Mouse (Mus musculus): ENCODE measurements at regions not wholly inside any gene's neighbourhood (a gene's known extent, or its start where the extent isn't known, plus 50 kb on each side); places are given as distances from the start of the nearest gene placed in this dataset.

GRCm38 (mm10) chr4:62888736-62889135, 76.6 kb upstream of the Zfp618 start:
- DNase-seq (ENCODE audit: low spot score in 2 of 2) = no peak

DNA sequence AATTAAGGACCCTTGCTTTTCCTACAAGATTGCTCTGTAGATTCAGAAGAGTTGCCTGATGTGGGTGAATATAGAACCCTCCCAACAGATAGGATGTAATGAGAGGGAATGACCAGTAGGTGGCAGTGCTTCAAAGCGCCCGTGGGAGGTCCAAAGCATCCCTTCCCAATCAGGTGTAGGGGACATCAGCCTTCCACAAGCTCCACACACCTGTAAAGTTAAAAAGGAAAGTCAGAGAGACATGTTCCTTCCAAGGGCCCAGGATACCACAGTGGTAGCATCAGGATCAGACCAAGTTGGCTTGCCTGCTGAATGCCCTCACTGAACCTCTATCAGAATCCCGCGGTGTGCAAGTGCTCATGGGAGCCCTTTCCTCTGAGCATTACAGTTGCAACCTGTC, 75.7 kb upstream of the Zfp618 start:
- DNase-seq (ENCODE audit: low spot score in 2 of 2) = no peak

GRCm38 (mm10) chr4:62890588-62891580, 74.5 kb upstream of the Zfp618 start:
- DNase-seq (ENCODE audit: low spot score in 2 of 2) = no peak

DNA sequence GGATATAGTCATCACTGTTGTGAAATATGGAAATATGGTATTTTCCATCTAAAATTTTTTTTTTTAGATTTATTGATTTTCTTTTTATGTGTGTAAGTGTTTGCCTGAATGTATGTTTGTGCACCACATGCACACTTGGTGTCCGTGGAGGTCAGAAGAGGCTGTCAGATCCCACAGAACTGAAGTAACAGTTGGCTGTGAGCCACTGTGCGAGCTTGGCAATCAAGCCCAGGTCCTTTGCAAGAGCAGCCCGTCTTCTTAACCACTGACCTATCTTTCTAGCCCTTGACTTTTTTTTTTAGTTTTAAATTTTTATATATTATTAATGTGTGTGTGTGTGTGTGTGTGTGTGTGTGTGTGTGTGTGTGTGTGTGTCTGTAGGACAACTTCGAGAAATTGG, 52.5 kb upstream of the Zfp618 start:
- DNase-seq (ENCODE audit: low spot score in 2 of 2) = no peak
